Mouse (Mus musculus): ENCODE data around the gene Prph2. TPM values are rescaled to one million over a fixed set of nuclear protein-coding genes. Genes with fewer than 3 reads are reported as not detected.

The Prph2 gene
- polyA plus RNA-seq, 1 experiment from 2014 or later = not detected

- Histone ChIP-seq H3K36me3 (replicated peaks; ENCODE audit: control insufficient read depth, insufficient read depth, low read depth, low read length) (peaks cover 25% of the 10 kb centered on the region), H3K9me3 (replicated peaks; ENCODE audit: control insufficient read depth, low read length) (no peaks in the 10 kb centered on the region), H3K4me3 (ENCODE audit: low read depth, low read length) (no peak overlapping the region), H3K27ac (replicated peaks; ENCODE audit: low read depth, low read length) (no peak overlapping the region), H3K4me2 (ENCODE audit: low read depth, low read length) (no peak overlapping the region), H3K9ac (replicated peaks; ENCODE audit: low read length) (no peak overlapping the region), H3K27me3 (ENCODE audit: control insufficient read depth, insufficient read depth, low read length) (no peaks in the 10 kb centered on the region), H3K4me1 (ENCODE audit: control insufficient read depth, insufficient read depth, low read length) (no peaks in the 10 kb centered on the region)
- DNase-seq (ENCODE audit: low spot score) (peak; percentile 3), ATAC-seq (replicated peaks; ENCODE audit: insufficient number of reproducible peaks, low FRiP score, low TSS enrichment, low read depth) (no peak)
- 92% methylated on average over 2 of the region's 2 CpGs for WGBS
These were observed 47.8 kb downstream of the Prph2 start for GRCm38 (mm10) chr17:46958045-46958444.

GRCm38 (mm10) chr17:46960216-46960615 is 50.0 kb downstream of the Prph2 start:
- Histone ChIP-seq H3K4me1 (ENCODE audit: control insufficient read depth, insufficient read depth, low read length) (no peaks in the 10 kb centered on the region), H3K9ac (replicated peaks; ENCODE audit: low read length) (no peak overlapping the region), H3K36me3 (replicated peaks; ENCODE audit: control insufficient read depth, insufficient read depth, low read depth, low read length) (peaks cover 23% of the 10 kb centered on the region), H3K27ac (replicated peaks; ENCODE audit: low read depth, low read length) (no peak overlapping the region), H3K9me3 (replicated peaks; ENCODE audit: control insufficient read depth, low read length) (no peaks in the 10 kb centered on the region), H3K4me2 (ENCODE audit: low read depth, low read length) (no peak overlapping the region), H3K4me3 (ENCODE audit: low read depth, low read length) (no peak overlapping the region), H3K27me3 (ENCODE audit: control insufficient read depth, insufficient read depth, low read length) (no peaks in the 10 kb centered on the region)
- DNase-seq (ENCODE audit: low spot score) (no peak), ATAC-seq (replicated peaks; ENCODE audit: insufficient number of reproducible peaks, low FRiP score, low TSS enrichment, low read depth) (no peak)
- 89% methylated on average over 10 of the region's 10 CpGs for WGBS

GRCm38 (mm10) chr17:46962153-46962552 is 51.9 kb downstream of the Prph2 start:
- H3K36me3 ChIP-seq (replicated peaks; ENCODE audit: control insufficient read depth, insufficient read depth, low read depth, low read length) = peaks cover 24% of the 10 kb centered on the region

GRCm38 (mm10) chr17:46963186-46963585 is 52.9 kb downstream of the Prph2 start:
- no peaks in the 10 kb centered on the region for H3K27me3 ChIP-seq (ENCODE audit: control insufficient read depth, insufficient read depth, low read length)
- H3K27ac ChIP-seq (replicated peaks; ENCODE audit: low read depth, low read length) = no peak overlapping the region
- 94% methylated on average over 13 of the region's 13 CpGs for WGBS
- no peak overlapping the region for H3K9ac ChIP-seq (replicated peaks; ENCODE audit: low read length)
- DNase-seq (ENCODE audit: low spot score) = no peak
- H3K36me3 ChIP-seq (replicated peaks; ENCODE audit: control insufficient read depth, insufficient read depth, low read depth, low read length) = peaks cover 27% of the 10 kb centered on the region
- H3K4me3 ChIP-seq (ENCODE audit: low read depth, low read length) = no peak overlapping the region
- H3K4me1 ChIP-seq (ENCODE audit: control insufficient read depth, insufficient read depth, low read length) = no peaks in the 10 kb centered on the region
- H3K9me3 ChIP-seq (replicated peaks; ENCODE audit: control insufficient read depth, low read length) = no peaks in the 10 kb centered on the region
- ATAC-seq (replicated peaks; ENCODE audit: insufficient number of reproducible peaks, low FRiP score, low TSS enrichment, low read depth) = no peak
- H3K4me2 ChIP-seq (ENCODE audit: low read depth, low read length) = no peak overlapping the region

More at GRCm38 (mm10) chr17:46962153-46962552, 51.9 kb downstream of the Prph2 start:
- H3K27me3 ChIP-seq (ENCODE audit: control insufficient read depth, insufficient read depth, low read length) = no peaks in the 10 kb centered on the region
- H3K4me3 ChIP-seq (ENCODE audit: low read depth, low read length) = no peak overlapping the region
- no peak for DNase-seq (ENCODE audit: low spot score)
- no peaks in the 10 kb centered on the region for H3K4me1 ChIP-seq (ENCODE audit: control insufficient read depth, insufficient read depth, low read length)
- no peaks in the 10 kb centered on the region for H3K9me3 ChIP-seq (replicated peaks; ENCODE audit: control insufficient read depth, low read length)
- ATAC-seq (replicated peaks; ENCODE audit: insufficient number of reproducible peaks, low FRiP score, low TSS enrichment, low read depth) = no peak
- WGBS = 90% methylated on average over 3 of the region's 3 CpGs
- H3K9ac ChIP-seq (replicated peaks; ENCODE audit: low read length) = no peak overlapping the region
- no peak overlapping the region for H3K4me2 ChIP-seq (ENCODE audit: low read depth, low read length)
- no peak overlapping the region for H3K27ac ChIP-seq (replicated peaks; ENCODE audit: low read depth, low read length)

- Histone ChIP-seq H3K4me3 (ENCODE audit: low read depth, low read length) (no peak overlapping the region), H3K27me3 (ENCODE audit: control insufficient read depth, insufficient read depth, low read length) (no peaks in the 10 kb centered on the region), H3K36me3 (replicated peaks; ENCODE audit: control insufficient read depth, insufficient read depth, low read depth, low read length) (peaks cover 24% of the 10 kb centered on the region), H3K9ac (replicated peaks; ENCODE audit: low read length) (no peak overlapping the region), H3K4me1 (ENCODE audit: control insufficient read depth, insufficient read depth, low read length) (no peaks in the 10 kb centered on the region), H3K4me2 (ENCODE audit: low read depth, low read length) (no peak overlapping the region), H3K27ac (replicated peaks; ENCODE audit: low read depth, low read length) (no peak overlapping the region), H3K9me3 (replicated peaks; ENCODE audit: control insufficient read depth, low read length) (no peaks in the 10 kb centered on the region)
- 90% methylated on average over 14 of the region's 14 CpGs for WGBS
- no peak for DNase-seq (ENCODE audit: low spot score)
- no peak for ATAC-seq (replicated peaks; ENCODE audit: insufficient number of reproducible peaks, low FRiP score, low TSS enrichment, low read depth)
These were observed 56.6 kb downstream of the Prph2 start for GRCm38 (mm10) chr17:46966892-46967291.

- no peak overlapping the region for H3K9ac ChIP-seq (replicated peaks; ENCODE audit: low read length)
- H3K27ac ChIP-seq (replicated peaks; ENCODE audit: low read depth, low read length) = no peak overlapping the region
- H3K9me3 ChIP-seq (replicated peaks; ENCODE audit: control insufficient read depth, low read length) = no peaks in the 10 kb centered on the region
- H3K4me3 ChIP-seq (ENCODE audit: low read depth, low read length) = no peak overlapping the region
- peaks cover 17% of the 10 kb centered on the region for H3K36me3 ChIP-seq (replicated peaks; ENCODE audit: control insufficient read depth, insufficient read depth, low read depth, low read length)
- H3K27me3 ChIP-seq (ENCODE audit: control insufficient read depth, insufficient read depth, low read length) = no peaks in the 10 kb centered on the region
- 95% methylated on average over 7 of the region's 7 CpGs for WGBS
- H3K4me1 ChIP-seq (ENCODE audit: control insufficient read depth, insufficient read depth, low read length) = no peaks in the 10 kb centered on the region
- DNase-seq (ENCODE audit: low spot score) (no peak), ATAC-seq (replicated peaks; ENCODE audit: insufficient number of reproducible peaks, low FRiP score, low TSS enrichment, low read depth) (no peak)
- no peak overlapping the region for H3K4me2 ChIP-seq (ENCODE audit: low read depth, low read length)
These were observed 62.3 kb downstream of the Prph2 start for GRCm38 (mm10) chr17:46972603-46973002.

Other genes with a start within 250 kb of the Prph2 start
- gene Rrp36, start 236.1 kb upstream of the Prph2 start, polyA plus RNA-seq (2014; fragmentation: Nextera tagmentation; extraction: Ambion mirVana) = 54.0 and 61.6 TPM in 2 replicates
- gene Mea1, start 231.7 kb upstream of the Prph2 start, polyA plus RNA-seq (2014; fragmentation: Nextera tagmentation; extraction: Ambion mirVana) = 165 and 186 TPM in 2 replicates
- 117 and 121 TPM in 2 replicates for gene Klhdc3, start 229.5 kb upstream of the Prph2 start, polyA plus RNA-seq (2014; fragmentation: Nextera tagmentation; extraction: Ambion mirVana)
- 111 and 115 TPM in 2 replicates for gene Ppp2r5d, start 205.3 kb upstream of the Prph2 start, polyA plus RNA-seq (2014; fragmentation: Nextera tagmentation; extraction: Ambion mirVana)
- gene Pex6, start 199.0 kb upstream of the Prph2 start, polyA plus RNA-seq (2014; fragmentation: Nextera tagmentation; extraction: Ambion mirVana) = 13.9 and 17.4 TPM in 2 replicates
- gene Gnmt, start 181.3 kb upstream of the Prph2 start, polyA plus RNA-seq (2014; fragmentation: Nextera tagmentation; extraction: Ambion mirVana) = 0.35 and 0.62 TPM in 2 replicates
- 52.2 and 55.1 TPM in 2 replicates for gene Cnpy3, start 158.2 kb upstream of the Prph2 start, polyA plus RNA-seq (2014; fragmentation: Nextera tagmentation; extraction: Ambion mirVana)
- gene Ptcra, start 146.7 kb upstream of the Prph2 start, polyA plus RNA-seq (2014; fragmentation: Nextera tagmentation; extraction: Ambion mirVana) = 0.32 and 0.49 TPM in 2 replicates
- gene 2310039H08Rik, start 137.8 kb upstream of the Prph2 start, polyA plus RNA-seq (2014; fragmentation: Nextera tagmentation; extraction: Ambion mirVana) = 54.1 and 56.0 TPM in 2 replicates
- 198 and 207 TPM in 2 replicates for gene Rpl7l1, start 127.8 kb upstream of the Prph2 start, polyA plus RNA-seq (2014; fragmentation: Nextera tagmentation; extraction: Ambion mirVana)
- 4.7 TPM in 2 replicates for gene Bicral, start 52.0 kb upstream of the Prph2 start, polyA plus RNA-seq (2014; fragmentation: Nextera tagmentation; extraction: Ambion mirVana)
- 73.7 and 78.8 TPM in 2 replicates for gene Tbcc, start 19.8 kb upstream of the Prph2 start, polyA plus RNA-seq (2014; fragmentation: Nextera tagmentation; extraction: Ambion mirVana)
- 15.0 and 16.1 TPM in 2 replicates for gene Ubr2, start 100.1 kb downstream of the Prph2 start, polyA plus RNA-seq (2014; fragmentation: Nextera tagmentation; extraction: Ambion mirVana)

Data from embryonic facial prominence, embryonic 11.5 days (tissue).